Mouse (Mus musculus): ENCODE measurements at regions not wholly inside any gene's neighbourhood (a gene's known extent, or its start where the extent isn't known, plus 50 kb on each side); places are given as distances from the start of the nearest gene placed in this dataset.

DNA sequence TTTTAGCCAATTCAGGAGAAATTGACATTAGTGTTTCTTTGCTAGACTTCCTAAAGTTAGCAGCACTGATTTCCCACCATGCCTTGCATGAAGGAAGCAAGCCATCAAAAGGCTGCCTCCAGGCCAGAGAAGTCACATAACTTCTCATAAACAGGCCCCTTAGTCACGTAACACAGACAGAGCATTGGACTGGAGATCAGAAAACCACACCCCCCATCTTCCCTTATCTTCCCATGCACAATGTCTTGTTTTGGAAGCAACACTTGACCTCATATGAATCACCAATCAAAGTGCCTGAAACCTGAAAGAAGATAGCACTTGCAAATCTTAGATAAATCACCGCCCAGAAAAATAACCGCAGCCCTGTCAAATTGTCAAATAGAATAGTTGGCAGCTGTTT lies 95.9 kb upstream of the Map9 start:
- no peak overlapping the region for H3K9ac ChIP-seq (ENCODE audit: low read length)
- no peaks in the 10 kb centered on the region for H3K27me3 ChIP-seq (ENCODE audit: control insufficient read depth, insufficient read depth, low read depth, low read length)
- ATAC-seq (ENCODE audit: low read depth) = peak; percentile 48; the same call in 1 of the 2 replicates
- no peaks in the 10 kb centered on the region for H3K36me3 ChIP-seq (ENCODE audit: control insufficient read depth, insufficient read depth, low read length)
- H3K4me2 ChIP-seq (ENCODE audit: low read depth, low read length) = no peak overlapping the region
- 41% methylated on average over 3 of the region's 3 CpGs for WGBS
- no peak overlapping the region for H3K4me3 ChIP-seq (ENCODE audit: low read length)
- H3K27ac ChIP-seq (ENCODE audit: low read length) = no peak overlapping the region
- no peaks in the 10 kb centered on the region for H3K4me1 ChIP-seq (replicated peaks; ENCODE audit: control insufficient read depth, insufficient read depth, low read length)
- no peaks in the 10 kb centered on the region for H3K9me3 ChIP-seq (ENCODE audit: control insufficient read depth, low read length)

DNA sequence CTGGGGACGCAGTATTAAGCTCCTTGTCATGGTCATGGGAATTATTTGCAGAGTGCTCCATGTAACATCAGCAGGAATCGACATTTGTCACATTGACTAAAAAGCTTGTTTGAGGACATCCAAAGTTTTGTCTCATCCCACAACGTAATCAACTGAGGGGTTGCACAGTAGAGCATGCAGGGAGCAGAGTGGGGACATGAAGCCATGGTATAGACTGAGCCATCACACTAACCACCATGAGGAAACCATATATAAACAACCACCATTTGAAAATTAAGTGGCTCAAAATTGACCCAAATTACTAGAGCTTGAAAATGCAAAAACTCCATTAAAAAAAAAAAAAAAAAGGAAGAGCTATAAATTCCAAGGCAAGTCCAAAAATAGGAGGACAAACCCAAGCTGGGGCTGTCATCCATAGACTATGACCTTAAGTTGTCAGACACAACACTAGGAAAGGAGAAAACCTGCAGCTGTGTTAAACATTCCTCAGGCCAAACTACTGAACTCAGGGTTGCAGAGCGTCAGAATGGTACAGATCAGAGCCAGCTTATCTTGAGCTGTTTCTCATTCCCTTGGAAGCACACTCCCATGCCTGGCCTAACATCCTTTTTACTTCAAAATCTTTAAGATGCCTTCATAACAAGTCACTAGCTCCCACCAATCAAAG lies 97.7 kb upstream of the Map9 start:
- Histone ChIP-seq H3K4me2 (ENCODE audit: low read depth, low read length) (no peak overlapping the region), H3K4me3 (ENCODE audit: low read length) (no peak overlapping the region), H3K9ac (ENCODE audit: low read length) (no peak overlapping the region), H3K36me3 (ENCODE audit: control insufficient read depth, insufficient read depth, low read length) (no peaks in the 10 kb centered on the region), H3K27ac (ENCODE audit: low read length) (no peak overlapping the region), H3K9me3 (ENCODE audit: control insufficient read depth, low read length) (no peaks in the 10 kb centered on the region), H3K4me1 (replicated peaks; ENCODE audit: control insufficient read depth, insufficient read depth, low read length) (no peaks in the 10 kb centered on the region), H3K27me3 (ENCODE audit: control insufficient read depth, insufficient read depth, low read depth, low read length) (no peaks in the 10 kb centered on the region)
- ATAC-seq (ENCODE audit: low read depth) = peak; percentile 80
- WGBS = 55% methylated on average over 4 of the region's 4 CpGs

DNA sequence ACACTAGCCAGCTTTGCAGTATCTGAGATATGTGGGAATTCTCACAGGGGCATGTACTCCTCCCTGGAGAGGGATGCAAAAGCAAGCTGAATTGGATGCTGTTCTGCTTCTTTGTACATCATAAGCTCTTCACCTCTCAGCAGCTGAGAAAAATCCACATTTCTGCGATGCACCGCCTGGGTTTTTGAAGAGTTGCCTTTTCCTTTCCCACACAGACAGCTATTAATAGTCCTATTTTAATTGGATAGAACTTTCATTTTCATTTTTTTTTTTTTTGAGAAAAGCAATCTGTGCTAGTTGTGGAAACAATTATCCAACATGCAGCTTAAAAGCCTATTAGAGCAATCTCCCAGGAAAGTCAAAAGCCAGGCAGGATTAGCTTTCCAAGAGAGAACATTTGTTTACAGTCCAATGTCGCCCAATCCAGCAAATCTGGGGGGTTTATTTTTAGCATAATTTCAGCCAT lies 105.2 kb upstream of the Gucy1a1 start:
- WGBS = 30% methylated on average over 3 of the region's 3 CpGs
- no peaks in the 10 kb centered on the region for H3K27me3 ChIP-seq (ENCODE audit: control insufficient read depth, insufficient read depth, low read depth, low read length)
- H3K4me3 ChIP-seq (ENCODE audit: low read length) = no peak overlapping the region
- peaks cover 11% of the 10 kb centered on the region for H3K4me1 ChIP-seq (replicated peaks; ENCODE audit: control insufficient read depth, insufficient read depth, low read length)
- H3K9me3 ChIP-seq (ENCODE audit: control insufficient read depth, low read length) = no peaks in the 10 kb centered on the region
- ATAC-seq (ENCODE audit: low read depth) = peak; percentile 92
- peak overlapping the region; percentile 69; the same call in 1 of the 2 replicates for H3K27ac ChIP-seq (ENCODE audit: low read length)
- H3K36me3 ChIP-seq (ENCODE audit: control insufficient read depth, insufficient read depth, low read length) = no peaks in the 10 kb centered on the region
- no peak overlapping the region for H3K9ac ChIP-seq (ENCODE audit: low read length)
- H3K4me2 ChIP-seq (ENCODE audit: low read depth, low read length) = no peak overlapping the region

DNA sequence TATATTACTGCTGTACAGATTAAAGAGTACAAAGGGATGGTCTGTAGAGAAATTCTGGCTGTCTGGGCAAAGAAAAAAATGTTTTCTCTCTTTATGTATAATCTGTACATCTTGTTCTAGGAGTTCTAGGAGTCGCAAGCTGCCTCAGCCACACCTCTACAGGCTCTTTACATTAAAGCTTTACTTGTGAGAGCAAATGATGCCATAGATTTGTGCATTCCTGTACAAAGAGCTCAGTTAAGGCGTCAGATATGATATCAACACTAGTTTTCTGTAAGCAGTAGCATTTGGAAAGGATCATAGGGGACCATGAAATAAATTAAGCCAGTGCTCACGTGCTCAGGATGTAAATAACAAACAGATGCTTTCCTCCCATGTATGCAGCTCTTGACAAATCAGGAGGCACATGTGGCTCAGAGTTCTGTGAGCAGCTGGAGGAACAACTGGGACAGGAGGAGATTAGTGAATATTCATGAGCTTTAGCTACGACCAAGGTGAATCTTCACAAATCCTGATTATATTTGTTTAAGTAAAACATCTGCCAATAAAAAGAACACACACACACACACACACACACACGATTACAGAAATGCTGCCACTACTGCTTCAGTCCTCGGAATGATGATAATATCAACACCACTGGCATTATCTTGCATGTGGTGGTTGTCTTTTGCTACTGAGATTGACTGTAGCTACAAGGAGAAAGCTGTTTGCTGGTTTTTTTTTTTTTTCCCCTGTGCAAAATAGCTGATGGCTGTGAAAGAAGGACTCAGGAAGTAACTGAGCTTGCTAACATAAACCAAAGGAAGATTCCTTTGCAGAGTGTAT lies 104.6 kb upstream of the Gucy1a1 start:
- Histone ChIP-seq H3K4me2 (ENCODE audit: low read depth, low read length) (no peak overlapping the region), H3K9ac (ENCODE audit: low read length) (no peak overlapping the region)
- WGBS = 29% methylated on average over 6 of the region's 6 CpGs

DNA sequence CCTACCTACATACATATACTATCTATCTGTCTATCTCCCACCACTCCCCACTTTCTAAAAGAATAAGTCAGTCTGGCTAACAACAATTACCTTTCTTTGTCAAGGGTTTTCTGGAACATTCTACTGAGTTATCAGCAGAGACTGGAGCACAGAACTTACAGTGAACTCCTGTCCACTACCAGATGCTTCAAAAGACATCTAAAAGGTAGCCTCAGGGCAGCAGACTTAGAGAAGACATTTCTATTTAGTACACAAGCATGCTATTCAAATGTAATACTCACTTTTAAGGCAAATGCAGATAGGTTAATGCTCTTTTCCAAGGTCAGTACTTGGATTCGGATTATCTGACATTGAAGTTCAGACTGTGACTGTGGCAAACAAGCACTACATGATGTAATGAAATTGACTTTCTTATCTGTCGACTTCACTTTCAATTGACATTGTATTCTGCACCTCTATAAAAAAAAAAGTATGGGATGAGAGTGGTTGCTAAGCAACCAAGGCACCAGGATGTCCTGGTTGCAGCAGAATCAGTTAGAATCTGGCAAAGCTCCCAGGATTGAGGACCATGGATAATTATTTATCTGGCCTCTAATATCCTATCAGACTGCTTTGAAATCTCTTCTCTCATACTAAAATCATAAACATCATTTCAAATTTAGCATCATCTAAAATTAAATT lies 90.9 kb upstream of the Gucy1a1 start:
- WGBS = 46% methylated on average over 2 of the region's 2 CpGs
- no peak overlapping the region for H3K4me2 ChIP-seq (ENCODE audit: low read depth, low read length)
- no peak for ATAC-seq (ENCODE audit: low read depth)

More for the DNA sequence above, 104.6 kb upstream of the Gucy1a1 start:
- H3K36me3 ChIP-seq (ENCODE audit: control insufficient read depth, insufficient read depth, low read length) = no peaks in the 10 kb centered on the region
- no peaks in the 10 kb centered on the region for H3K27me3 ChIP-seq (ENCODE audit: control insufficient read depth, insufficient read depth, low read depth, low read length)
- peaks cover 11% of the 10 kb centered on the region for H3K4me1 ChIP-seq (replicated peaks; ENCODE audit: control insufficient read depth, insufficient read depth, low read length)
- peak overlapping the region; percentile 69 for H3K27ac ChIP-seq (ENCODE audit: low read length)
- no peak overlapping the region for H3K4me3 ChIP-seq (ENCODE audit: low read length)
- no peaks in the 10 kb centered on the region for H3K9me3 ChIP-seq (ENCODE audit: control insufficient read depth, low read length)
- ATAC-seq (ENCODE audit: low read depth) = 0 out of 2 replicates have a peak, but pooled peaks have one; percentile 18

DNA sequence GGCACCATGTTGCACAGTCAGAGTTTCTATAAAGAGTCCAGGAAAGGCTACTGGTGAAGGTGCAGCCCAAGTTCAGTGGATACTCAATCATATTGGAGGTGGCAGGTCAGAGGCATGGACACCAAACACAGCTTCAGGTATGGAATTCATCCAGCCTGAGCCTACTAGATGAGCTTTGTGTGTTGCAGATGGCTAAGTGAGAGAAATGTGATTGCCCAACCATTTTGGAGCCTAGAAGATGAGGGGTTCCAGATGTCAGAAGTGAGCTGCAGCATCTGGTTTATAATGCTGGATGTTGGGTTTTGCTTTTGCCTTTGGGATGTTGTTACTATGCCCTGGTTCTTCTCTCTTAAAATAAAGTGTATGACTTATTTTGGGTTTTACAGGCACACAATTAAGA lies 88.7 kb upstream of the Gucy1a1 start:
- Histone ChIP-seq H3K9me3 (ENCODE audit: control insufficient read depth, low read length) (no peaks in the 10 kb centered on the region), H3K27me3 (ENCODE audit: control insufficient read depth, insufficient read depth, low read depth, low read length) (no peaks in the 10 kb centered on the region), H3K4me1 (replicated peaks; ENCODE audit: control insufficient read depth, insufficient read depth, low read length) (no peaks in the 10 kb centered on the region), H3K36me3 (ENCODE audit: control insufficient read depth, insufficient read depth, low read length) (no peaks in the 10 kb centered on the region), H3K27ac (ENCODE audit: low read length) (no peak overlapping the region), H3K4me2 (ENCODE audit: low read depth, low read length) (no peak overlapping the region), H3K9ac (ENCODE audit: low read length) (no peak overlapping the region), H3K4me3 (ENCODE audit: low read length) (no peak overlapping the region)
- ATAC-seq (ENCODE audit: low read depth) = peak; percentile 54

More for the DNA sequence above, 90.9 kb upstream of the Gucy1a1 start:
- no peaks in the 10 kb centered on the region for H3K36me3 ChIP-seq (ENCODE audit: control insufficient read depth, insufficient read depth, low read length)
- no peak overlapping the region for H3K27ac ChIP-seq (ENCODE audit: low read length)
- no peaks in the 10 kb centered on the region for H3K9me3 ChIP-seq (ENCODE audit: control insufficient read depth, low read length)
- no peaks in the 10 kb centered on the region for H3K27me3 ChIP-seq (ENCODE audit: control insufficient read depth, insufficient read depth, low read depth, low read length)
- H3K9ac ChIP-seq (ENCODE audit: low read length) = no peak overlapping the region
- no peaks in the 10 kb centered on the region for H3K4me1 ChIP-seq (replicated peaks; ENCODE audit: control insufficient read depth, insufficient read depth, low read length)
- no peak overlapping the region for H3K4me3 ChIP-seq (ENCODE audit: low read length)

DNA sequence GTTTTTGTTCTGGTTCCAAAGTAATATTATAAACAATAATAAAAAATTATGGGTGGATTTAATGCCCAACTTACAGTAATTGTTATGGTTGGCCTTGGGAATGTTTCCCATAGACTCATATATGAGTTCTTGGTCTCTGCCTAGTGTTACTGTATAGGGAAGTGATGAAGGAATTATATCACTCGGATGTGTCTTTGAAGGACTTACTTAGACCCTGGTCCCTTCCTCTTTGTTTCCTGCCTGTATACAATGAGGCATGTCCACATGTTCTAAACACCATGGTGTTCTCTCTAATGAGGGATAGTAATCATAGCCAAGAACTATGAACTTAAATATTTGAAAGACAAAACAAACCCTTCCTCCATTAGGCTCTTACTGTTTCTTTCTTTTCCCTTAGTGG lies 77.8 kb upstream of the Gucy1a1 start:
- WGBS = 52% methylated on average over 1 of the region's 1 CpGs
- H3K27me3 ChIP-seq (ENCODE audit: control insufficient read depth, insufficient read depth, low read depth, low read length) = no peaks in the 10 kb centered on the region
- H3K9me3 ChIP-seq (ENCODE audit: control insufficient read depth, low read length) = no peaks in the 10 kb centered on the region
- H3K9ac ChIP-seq (ENCODE audit: low read length) = no peak overlapping the region
- no peak overlapping the region for H3K4me2 ChIP-seq (ENCODE audit: low read depth, low read length)
- H3K4me1 ChIP-seq (replicated peaks; ENCODE audit: control insufficient read depth, insufficient read depth, low read length) = no peaks in the 10 kb centered on the region; the same call in 1 of the 2 replicates
- peak; percentile 56; the same call in 1 of the 2 replicates for ATAC-seq (ENCODE audit: low read depth)
- H3K4me3 ChIP-seq (ENCODE audit: low read length) = no peak overlapping the region
- no peak overlapping the region for H3K27ac ChIP-seq (ENCODE audit: low read length)
- H3K36me3 ChIP-seq (ENCODE audit: control insufficient read depth, insufficient read depth, low read length) = no peaks in the 10 kb centered on the region

DNA sequence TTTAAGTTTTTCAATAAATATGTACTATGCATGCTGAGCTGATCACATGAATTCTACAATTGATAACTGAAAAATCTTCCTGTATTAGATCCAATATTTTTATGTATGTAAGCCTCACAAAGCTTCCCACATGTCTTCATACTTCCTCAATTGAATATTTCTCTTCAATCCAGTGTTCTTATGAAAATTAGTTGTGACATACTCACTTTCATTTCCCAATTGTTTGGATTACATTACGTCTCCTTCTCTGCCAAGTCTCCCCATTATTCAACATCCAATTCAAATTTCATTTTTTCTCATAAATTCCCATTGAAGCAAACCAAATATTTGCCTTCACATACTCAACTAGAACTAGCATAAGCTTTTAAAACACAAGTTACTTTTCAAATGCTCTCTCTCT lies 76.3 kb upstream of the Gucy1a1 start:
- H3K36me3 ChIP-seq (ENCODE audit: control insufficient read depth, insufficient read depth, low read length) = no peaks in the 10 kb centered on the region
- no peaks in the 10 kb centered on the region for H3K27me3 ChIP-seq (ENCODE audit: control insufficient read depth, insufficient read depth, low read depth, low read length)
- H3K4me1 ChIP-seq (replicated peaks; ENCODE audit: control insufficient read depth, insufficient read depth, low read length) = no peaks in the 10 kb centered on the region; the same call in 1 of the 2 replicates
- no peak overlapping the region for H3K4me3 ChIP-seq (ENCODE audit: low read length)
- no peak overlapping the region for H3K9ac ChIP-seq (ENCODE audit: low read length)
- H3K9me3 ChIP-seq (ENCODE audit: control insufficient read depth, low read length) = no peaks in the 10 kb centered on the region
- WGBS = 18% methylated on average over 1 of the region's 1 CpGs
- no peak overlapping the region for H3K4me2 ChIP-seq (ENCODE audit: low read depth, low read length)
- ATAC-seq (ENCODE audit: low read depth) = peak; percentile 47; the same call in 1 of the 2 replicates
- peak overlapping the region; percentile 49; the same call in 1 of the 2 replicates for H3K27ac ChIP-seq (ENCODE audit: low read length)

Data from lung, embryonic 16.5 days (tissue).